Mouse (Mus musculus): ENCODE measurements around the gene Cyp4f39. TPM values are rescaled to one million over a fixed set of nuclear protein-coding genes. Genes with fewer than 3 reads are reported as not detected.

The Cyp4f39 gene
- polyA plus RNA-seq, 1 experiment = not detected

- TF ChIP-seq GATA1 (IDR thresholded peaks at IDR 0.05; ENCODE audit: low read length) = no peak
Observed at GRCm38 (mm10) chr17:32450844-32451537, 1.5 kb upstream of the Cyp4f39 start.

DNA sequence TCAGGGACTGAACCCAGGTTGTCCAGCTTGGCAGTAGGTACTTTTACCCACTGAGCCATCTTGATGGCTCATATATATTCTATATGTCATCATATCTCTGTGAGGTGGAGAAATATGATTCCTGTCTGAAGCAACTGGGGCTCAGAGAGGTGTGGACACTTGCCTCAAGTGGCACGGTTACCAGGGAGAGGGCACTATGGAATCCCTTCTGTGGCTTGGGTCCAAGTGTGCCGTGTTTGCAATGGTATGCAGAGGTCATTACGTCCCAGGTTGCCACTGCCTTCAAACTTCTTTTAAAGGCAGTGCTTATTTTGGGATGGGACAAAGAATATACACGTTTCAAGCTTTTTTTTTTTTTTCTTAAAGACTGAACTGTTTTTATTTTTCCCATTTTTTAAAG lies 1.7 kb downstream of the Cyp4f39 start:
- TF ChIP-seq GATA1 (IDR thresholded peaks at IDR 0.05; ENCODE audit: low read length) = no peak

GRCm38 (mm10) chr17:32454997-32455396 lies 2.5 kb downstream of the Cyp4f39 start:
- TF ChIP-seq GATA1 (IDR thresholded peaks at IDR 0.05; ENCODE audit: low read length) = no peak

- no peak for TF ChIP-seq GATA1 (IDR thresholded peaks at IDR 0.05; ENCODE audit: low read length)
Observed at GRCm38 (mm10) chr17:32468494-32468893, 16.0 kb downstream of the Cyp4f39 start.

DNA sequence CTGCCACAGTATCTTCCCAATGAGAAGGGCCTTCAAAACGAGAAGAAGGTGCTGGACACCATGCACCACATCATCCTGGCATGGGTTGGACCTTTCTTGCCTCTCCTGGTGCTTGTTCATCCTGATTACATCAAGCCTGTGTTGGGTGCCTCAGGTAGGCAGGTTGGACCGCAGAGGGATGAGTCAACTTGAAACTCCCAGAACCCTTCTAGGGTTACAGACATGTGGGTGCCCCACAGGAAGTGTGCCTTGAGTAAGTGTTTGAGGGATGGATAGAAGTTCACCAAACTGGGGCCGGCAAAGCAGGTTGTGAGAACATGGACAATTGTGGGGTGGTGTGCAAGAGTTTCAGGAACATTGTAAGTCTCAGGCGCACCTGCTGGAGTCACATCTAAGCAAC lies 18.3 kb downstream of the Cyp4f39 start:
- no peak for TF ChIP-seq GATA1 (IDR thresholded peaks at IDR 0.05; ENCODE audit: low read length)

- TF ChIP-seq GATA1 (IDR thresholded peaks at IDR 0.05; ENCODE audit: low read length) = no peak
Observed at GRCm38 (mm10) chr17:32472176-32472575, 19.7 kb downstream of the Cyp4f39 start.

DNA sequence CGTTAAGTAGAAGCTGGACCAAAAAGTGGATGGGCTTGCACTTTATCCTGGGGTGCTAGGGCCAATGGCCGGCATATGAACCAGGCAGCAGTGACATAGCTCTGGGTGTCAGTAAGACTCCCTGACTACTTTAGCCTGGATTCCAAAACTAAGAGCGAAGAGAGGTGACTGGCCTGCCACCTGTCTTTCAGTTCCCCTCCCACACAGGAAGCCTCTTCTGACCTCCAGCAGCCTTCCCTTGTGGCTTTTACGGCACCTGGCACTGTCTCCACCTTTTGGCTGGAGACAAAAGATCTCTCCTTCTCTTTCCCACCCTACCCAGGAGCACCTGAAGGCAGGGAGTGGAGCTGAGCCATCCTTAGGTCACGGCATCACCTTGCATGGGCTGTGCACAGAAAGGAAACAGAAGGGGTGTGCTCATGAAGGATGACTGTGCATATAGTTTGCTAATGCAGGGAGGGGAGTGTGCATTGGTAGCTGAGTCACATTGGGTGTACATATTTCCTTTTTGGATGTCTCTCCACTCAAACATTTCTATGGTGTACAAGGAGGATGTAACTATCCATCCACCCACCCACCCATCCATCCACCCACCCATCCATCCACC lies 22.5 kb downstream of the Cyp4f39 start:
- TF ChIP-seq GATA1 (IDR thresholded peaks at IDR 0.05; ENCODE audit: low read length) = no peak

- TF ChIP-seq GATA1 (IDR thresholded peaks at IDR 0.05; ENCODE audit: low read length) = no peak
Observed at GRCm38 (mm10) chr17:32477204-32477603, 24.7 kb downstream of the Cyp4f39 start.

DNA sequence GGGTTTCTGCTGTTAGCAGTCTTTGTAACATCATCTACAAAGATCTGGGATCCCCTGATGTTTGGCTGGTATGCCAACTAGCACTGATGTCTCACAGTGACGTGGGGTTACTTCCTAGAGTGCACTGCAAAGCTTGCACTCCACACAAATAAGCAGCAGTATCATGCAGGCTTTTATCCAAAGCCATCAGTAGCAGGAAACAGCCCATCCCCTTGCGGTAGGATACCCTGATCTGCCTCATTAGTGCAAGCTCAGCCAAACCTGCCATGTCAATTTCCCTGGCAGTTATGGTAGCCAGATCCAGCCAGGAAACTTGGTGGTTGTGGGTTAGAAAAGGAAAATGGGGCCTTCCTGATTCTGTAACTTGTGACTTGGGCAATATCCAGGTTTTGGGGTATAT lies 26.2 kb downstream of the Cyp4f39 start:
- TF ChIP-seq GATA1 (IDR thresholded peaks at IDR 0.05; ENCODE audit: low read length) = no peak

- no peak for TF ChIP-seq GATA1 (IDR thresholded peaks at IDR 0.05; ENCODE audit: low read length)
Observed at GRCm38 (mm10) chr17:32479554-32480506, 27.3 kb downstream of the Cyp4f39 start.

DNA sequence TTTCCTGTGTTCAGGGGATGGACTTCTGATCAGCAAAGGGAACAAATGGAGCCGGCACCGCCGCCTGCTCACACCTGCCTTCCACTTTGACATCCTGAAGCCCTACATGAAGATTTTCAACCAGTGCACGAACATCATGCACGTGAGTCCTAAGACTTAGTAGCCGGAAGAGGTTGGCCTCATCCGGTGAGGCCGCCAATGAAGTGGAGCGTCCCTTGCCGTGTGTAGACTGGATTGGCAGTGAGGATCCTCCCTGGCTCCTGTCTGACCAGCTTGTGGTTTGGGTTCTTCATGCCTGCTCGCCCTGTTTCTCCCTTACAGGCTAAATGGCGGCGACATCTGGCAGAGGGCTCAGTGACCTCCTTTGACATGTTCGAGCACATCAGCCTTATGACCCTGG lies 29.2 kb downstream of the Cyp4f39 start:
- no peak for TF ChIP-seq GATA1 (IDR thresholded peaks at IDR 0.05; ENCODE audit: low read length)

DNA sequence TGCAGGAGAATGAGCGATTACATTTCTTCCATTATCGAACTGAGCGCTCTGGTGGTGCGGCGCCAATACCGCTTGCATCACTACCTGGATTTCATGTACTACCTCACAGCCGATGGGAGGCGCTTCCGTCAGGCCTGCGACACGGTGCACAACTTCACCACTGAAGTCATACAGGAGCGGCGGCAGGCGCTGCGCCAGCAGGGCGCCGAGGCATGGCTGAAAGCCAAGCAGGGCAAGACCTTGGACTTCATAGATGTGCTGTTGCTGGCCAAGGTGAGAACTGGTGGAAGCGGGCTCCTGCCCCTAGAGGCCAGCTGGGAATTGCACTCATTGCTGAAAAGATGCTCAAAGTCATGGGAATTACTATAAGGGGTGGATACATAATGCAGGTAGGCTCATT lies 30.7 kb downstream of the Cyp4f39 start:
- no peak for TF ChIP-seq GATA1 (IDR thresholded peaks at IDR 0.05; ENCODE audit: low read length)

DNA sequence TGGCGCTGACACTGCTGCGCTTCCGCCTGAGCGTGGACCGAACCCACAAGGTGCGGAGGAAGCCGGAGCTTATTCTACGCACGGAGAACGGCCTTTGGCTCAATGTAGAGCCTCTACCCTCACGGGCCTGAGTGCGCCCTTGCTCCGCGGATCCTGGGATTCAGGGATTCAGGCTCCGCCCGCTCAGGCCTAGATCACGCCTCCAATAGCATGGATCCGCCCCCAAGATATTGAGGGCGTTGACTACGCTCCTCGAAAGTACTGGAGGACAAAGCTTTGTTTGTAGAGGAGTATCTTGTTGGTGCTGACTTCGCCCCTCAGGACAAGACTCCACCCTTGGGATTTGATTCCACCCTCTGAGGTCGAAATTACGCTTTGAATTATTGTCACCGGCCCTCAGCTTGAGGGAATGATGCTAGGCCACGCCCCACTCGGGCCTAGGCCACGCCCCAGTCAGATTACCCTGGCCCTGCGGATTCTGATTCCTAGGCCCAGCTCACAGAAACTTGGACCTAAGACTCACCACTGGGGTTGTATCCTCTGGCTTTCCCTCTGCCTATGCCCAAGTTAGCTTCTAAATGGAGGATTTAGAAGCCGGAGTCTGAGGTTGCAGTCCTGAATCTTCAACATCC lies 39.9 kb downstream of the Cyp4f39 start:
- no peak for TF ChIP-seq GATA1 (IDR thresholded peaks at IDR 0.05; ENCODE audit: low read length)

DNA sequence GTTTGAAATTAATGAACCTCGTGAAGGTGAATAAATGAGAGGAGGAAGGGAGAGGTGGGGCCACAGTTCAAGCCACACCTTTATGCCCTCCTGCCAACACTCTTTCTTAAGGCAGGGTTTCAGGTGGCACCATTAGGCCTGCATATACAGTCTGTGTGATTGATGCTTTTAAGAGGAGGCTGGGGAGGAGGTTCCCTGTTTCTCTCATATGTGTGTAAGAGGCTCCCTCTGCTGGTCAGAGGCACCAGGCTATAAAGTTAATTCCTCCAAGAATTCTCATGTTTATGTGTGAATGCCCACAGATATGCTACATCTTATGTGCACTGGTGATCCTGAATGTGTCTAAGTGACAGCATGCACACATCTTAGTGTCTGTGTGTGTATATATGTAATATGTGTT lies 42.1 kb downstream of the Cyp4f39 start:
- TF ChIP-seq GATA1 (IDR thresholded peaks at IDR 0.05; ENCODE audit: low read length) = no peak

DNA sequence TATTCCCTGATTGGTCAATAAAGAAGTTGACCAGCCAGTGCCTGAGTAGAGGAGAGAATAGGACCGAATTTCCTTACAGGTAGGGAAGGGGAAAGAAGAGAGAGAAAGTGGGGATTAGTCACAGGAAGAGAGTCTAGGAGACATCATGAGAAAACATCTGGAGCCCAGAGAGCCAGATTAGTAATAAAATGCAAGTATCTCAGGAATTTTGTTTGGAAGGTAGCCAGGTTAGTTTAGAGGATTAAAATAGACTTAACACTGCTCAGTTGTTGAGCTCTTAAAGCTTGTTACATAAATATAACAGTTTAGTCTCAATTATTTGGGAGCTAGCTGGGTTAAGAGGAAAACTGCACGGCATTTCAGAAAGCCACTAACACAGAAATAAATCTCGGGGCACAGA lies 48.5 kb downstream of the Cyp4f39 start:
- TF ChIP-seq GATA1 (IDR thresholded peaks at IDR 0.05; ENCODE audit: low read length) = no peak

- no peak for TF ChIP-seq GATA1 (IDR thresholded peaks at IDR 0.05; ENCODE audit: low read length)
Observed at GRCm38 (mm10) chr17:32503111-32503510, 50.6 kb downstream of the Cyp4f39 start.
